Mouse (Mus musculus) liver, embryonic 14.5 days (tissue): Measurements from ENCODE around the gene Tnrc18. TPM values are rescaled to one million over a fixed set of nuclear protein-coding genes. Genes with fewer than 3 reads are reported as not detected.
A peak's percentile ranks its signal among the peaks of the same experiment; 100 is the strongest.

Experiments
- ATAC-seq: fragments of 200-750 bp; cut with Nextera tagmentation; 2 replicates; pipeline ENCODE4 v1.8.0; 2017; ENCODE audit warnings: moderate number of reproducible peaks, mild to moderate bottlenecking, moderate library complexity; ENCODE audit not compliant: insufficient read depth
- DNase-seq, 3 experiments: peaks; one replicate each; pipeline ENCODE4 v3.0.0-alpha.2; 2012 to 2013; ENCODE audit warnings: low read depth in 3 of 3, low spot score in 3 of 3
- H3K27ac ChIP-seq: fragments of 300-500 bp; sonication (generic); 2 replicates; pipeline ENCODE4 v1.5.1; 2014; ENCODE audit warnings: moderate library complexity, mild to moderate bottlenecking, control low read depth, inconsistent platforms
- H3K27me3 ChIP-seq: fragments of 300-500 bp; sonication (generic); 2 replicates; pipeline ENCODE4 v1.6.1; 2014; ENCODE audit warnings: mild to moderate bottlenecking, low read length, moderate library complexity; ENCODE audit not compliant: control insufficient read depth, insufficient read depth
- H3K36me3 ChIP-seq: fragments of 300-500 bp; sonication (generic); replicated peaks from 2 replicates; pipeline ENCODE4 v1.6.1; 2014; ENCODE audit warnings: low read depth; ENCODE audit not compliant: control insufficient read depth, insufficient read depth
- H3K4me1 ChIP-seq, 2 experiments: fragments of 200-500 bp in 1 of 2; fragments of 300-500 bp in 1 of 2; sonication (generic) in 1 of 2; replicated peaks; 2 replicates each; pipeline ENCODE4 v1.6.1; 2012 to 2014; ENCODE audit warnings: antibody characterized with exemption in 1 of 2, inconsistent platforms in 1 of 2, low read length in 1 of 2; ENCODE audit not compliant: control insufficient read depth in 2 of 2, insufficient read depth in 2 of 2
- H3K4me2 ChIP-seq: fragments of 300-500 bp; sonication (generic); 2 replicates; pipeline ENCODE4 v1.6.1; 2014; ENCODE audit warnings: low read depth, mild to moderate bottlenecking, control low read depth, moderate library complexity
- H3K4me3 ChIP-seq, 2 experiments: fragments of 200-500 bp in 1 of 2; fragments of 300-500 bp in 1 of 2; sonication (generic) in 1 of 2; 2 replicates each; pipeline ENCODE4 v1.5.1; 2012 to 2014; ENCODE audit warnings: low read depth in 2 of 2, low read length in 2 of 2, mild to moderate bottlenecking in 2 of 2, control low read depth in 1 of 2, inconsistent platforms in 1 of 2, moderate library complexity in 1 of 2; ENCODE audit not compliant: insufficient read depth in 1 of 2
- H3K9ac ChIP-seq: fragments of 300-500 bp; sonication (generic); replicated peaks from 2 replicates; pipeline ENCODE4 v1.6.1; 2014; ENCODE audit warnings: mild to moderate bottlenecking, control low read depth, moderate library complexity
- H3K9me3 ChIP-seq: fragments of 300-500 bp; sonication (generic); 2 replicates; pipeline ENCODE4 v1.6.1; 2016; ENCODE audit warnings: low read length, mixed read lengths; ENCODE audit not compliant: control insufficient read depth
- CTCF ChIP-seq: IDR thresholded peaks from 2 replicates; pipeline ENCODE4 v1.5.1; 2016; ENCODE audit warnings: antibody characterized with exemption, low read depth, control low read depth
- EP300 ChIP-seq: IDR thresholded peaks from 2 replicates; pipeline ENCODE4 v1.6.1; 2016; ENCODE audit warnings: antibody characterized with exemption, low read depth
- WGBS: fragments of 180-500 bp; shearing (Covaris S2); extraction: QIAGEN DNeasy Blood & Tissue Kit; methylation state at CpG from one replicate; pipeline ENCODE4 v1.1.7; 2014; ENCODE audit not compliant: insufficient replicate concordance; 5-methylcytosine and 5-hydroxymethylcytosine counted together
- polyA plus RNA-seq, 2 experiments: library from polyadenylated mRNA; depleted of rRNA in 1 of 2; stranded (reverse) in 1 of 2; unstranded in 1 of 2; fragments of >200 nt; fragmentation: Nextera tagmentation in 1 of 2; extraction: Ambion mirVana in 1 of 2; gene quantifications; 2 replicates each; pipeline versions ENCODE4 v1.2.1 to v1.2.3; 2012 to 2014

Tnrc18 gene
- polyA plus RNA-seq, 2 experiments, result 2.3 to 2.9 TPM

- DNase-seq (peak; percentile 16 to 22 (median 19)), ATAC-seq (peak; percentile 84)
- Histone ChIP-seq H3K36me3 (peaks cover 6% of the 10 kb centered on the region), H3K4me1 (peaks cover 0 to 5% of the 10 kb centered on the region in 2 experiments; a peak in 1 of 4 replicates), H3K4me2 (peak overlapping the region; percentile 20; the same call in 1 of the 2 replicates), H3K9ac (no peak overlapping the region), H3K4me3 (no peak overlapping the region), H3K9me3 (no peaks in the 10 kb centered on the region), H3K27ac (no peak overlapping the region), H3K27me3 (no peaks in the 10 kb centered on the region)
- TF ChIP-seq EP300 (peak; percentile 48; the same call in 1 of the 2 replicates), CTCF (no peak)
- 57% methylated on average over 15 of the region's 15 CpGs for WGBS
Measured at GRCm38 (mm10) chr5:142771964-142772363, 45.5 kb downstream of the Tnrc18 start.

GRCm38 (mm10) chr5:142771034-142771433 is 46.4 kb downstream of the Tnrc18 start:
- Histone ChIP-seq H3K9ac (no peak overlapping the region), H3K27me3 (no peaks in the 10 kb centered on the region), H3K4me3 (no peak overlapping the region), H3K36me3 (peaks cover 6% of the 10 kb centered on the region), H3K9me3 (no peaks in the 10 kb centered on the region), H3K4me1 (peaks cover 0 to 5% of the 10 kb centered on the region in 2 experiments; a peak in 1 of 4 replicates), H3K27ac (no peak overlapping the region), H3K4me2 (peak overlapping the region; percentile 20)
- WGBS, result 78% methylated on average over 4 of the region's 4 CpGs
- ATAC-seq (no peak), DNase-seq (no peak)
- no peak for TF ChIP-seq CTCF

- Histone ChIP-seq H3K27ac (no peak overlapping the region), H3K9ac (no peak overlapping the region), H3K9me3 (no peaks in the 10 kb centered on the region), H3K27me3 (no peaks in the 10 kb centered on the region), H3K36me3 (peaks cover 10% of the 10 kb centered on the region), H3K4me3 (no peak overlapping the region), H3K4me2 (no peak overlapping the region), H3K4me1 (peaks cover 0 to 5% of the 10 kb centered on the region in 2 experiments; a peak in 1 of 4 replicates)
- no peak for ATAC-seq
- DNase-seq, result no peak
- WGBS, result 74% methylated on average over 5 of the region's 5 CpGs
- no peak for TF ChIP-seq EP300
- TF ChIP-seq CTCF, result no peak
Measured at GRCm38 (mm10) chr5:142769641-142770040, 47.8 kb downstream of the Tnrc18 start.

GRCm38 (mm10) chr5:142768352-142769267 is 48.9 kb downstream of the Tnrc18 start:
- no peak overlapping the region for H3K9ac ChIP-seq
- no peak overlapping the region for H3K4me2 ChIP-seq
- peaks cover 9% of the 10 kb centered on the region for H3K36me3 ChIP-seq
- H3K27ac ChIP-seq, result no peak overlapping the region
- DNase-seq (no peak), ATAC-seq (no peak)
- H3K4me3 ChIP-seq, result no peak overlapping the region
- H3K4me1 ChIP-seq, result peaks cover 0 to 5% of the 10 kb centered on the region in 2 experiments; a peak in 1 of 4 replicates
- H3K9me3 ChIP-seq, result no peaks in the 10 kb centered on the region
- no peaks in the 10 kb centered on the region for H3K27me3 ChIP-seq
- no peak for TF ChIP-seq EP300
- TF ChIP-seq CTCF, result no peak
- WGBS, result 65% methylated on average over 10 of the region's 10 CpGs

- H3K36me3 ChIP-seq, result peaks cover 8% of the 10 kb centered on the region
- no peak overlapping the region for H3K27ac ChIP-seq
- H3K4me3 ChIP-seq, result no peak overlapping the region
- H3K9me3 ChIP-seq, result no peaks in the 10 kb centered on the region
- H3K4me2 ChIP-seq, result no peak overlapping the region
- H3K9ac ChIP-seq, result no peak overlapping the region
- ATAC-seq, result no peak; the same call in 1 of the 2 replicates
- peaks cover 0 to 5% of the 10 kb centered on the region in 2 experiments; a peak in 1 of 4 replicates for H3K4me1 ChIP-seq
- H3K27me3 ChIP-seq, result no peaks in the 10 kb centered on the region
- no peak for TF ChIP-seq EP300
- TF ChIP-seq CTCF, result peak; percentile 73
- WGBS, result 33% methylated on average over 7 of the region's 7 CpGs
- peak; percentile 31 to 41 (median 35) for DNase-seq
Measured at GRCm38 (mm10) chr5:142767937-142768336, 49.5 kb downstream of the Tnrc18 start.
